Mouse (Mus musculus) lung, embryonic 15.5 days (tissue): Measurements from ENCODE around the gene Zcwpw1. TPM values are rescaled to one million over a fixed set of nuclear protein-coding genes. Genes with fewer than 3 reads are reported as not detected.
"Not testable (repeated sequence)": the region's sequence is repeated elsewhere in the genome, so short reads cannot be mapped to it uniquely, and the experiment has no call there.

Experiments
- ATAC-seq: fragments of 200-750 bp; cut with Nextera tagmentation; 2 replicates; pipeline ENCODE4 v1.8.0; 2017; ENCODE audit warnings: moderate number of reproducible peaks, borderline replicate concordance; ENCODE audit not compliant: low FRiP score, low TSS enrichment; ENCODE audit errors: extremely low read depth
- H3K27ac ChIP-seq: fragments of 300-500 bp; sonication (generic); 2 replicates; pipeline ENCODE4 v1.5.1; 2015; ENCODE audit warnings: moderate library complexity, mild to moderate bottlenecking, inconsistent platforms
- H3K27me3 ChIP-seq: fragments of 300-500 bp; sonication (generic); 2 replicates; pipeline ENCODE4 v1.6.1; 2015; ENCODE audit warnings: inconsistent platforms
- H3K36me3 ChIP-seq: fragments of 300-500 bp; sonication (generic); 2 replicates; pipeline ENCODE4 v1.6.1; 2015; ENCODE audit warnings: inconsistent platforms
- H3K4me1 ChIP-seq: fragments of 300-500 bp; sonication (generic); 2 replicates; pipeline ENCODE4 v1.6.1; 2015; ENCODE audit warnings: inconsistent platforms
- H3K4me2 ChIP-seq: fragments of 300-500 bp; sonication (generic); 2 replicates; pipeline ENCODE4 v1.6.1; 2015; ENCODE audit warnings: inconsistent platforms, mild to moderate bottlenecking, moderate library complexity
- H3K4me3 ChIP-seq: fragments of 300-500 bp; sonication (generic); 2 replicates; pipeline ENCODE4 v1.5.1; 2015; ENCODE audit warnings: mild to moderate bottlenecking, inconsistent platforms
- H3K9ac ChIP-seq: fragments of 300-500 bp; sonication (generic); 2 replicates; pipeline ENCODE4 v1.6.1; 2015; ENCODE audit warnings: inconsistent platforms
- H3K9me3 ChIP-seq: fragments of 300-500 bp; sonication (generic); 2 replicates; pipeline ENCODE4 v1.6.1; 2016; ENCODE audit warnings: inconsistent platforms
- WGBS: fragments of 180-500 bp; shearing (Covaris S2); methylation state at CpG from one replicate; pipeline ENCODE4 v1.1.7; 2015; 5-methylcytosine and 5-hydroxymethylcytosine counted together
- polyA plus RNA-seq: library from polyadenylated mRNA; unstranded; fragments of >200 nt; fragmentation: Nextera tagmentation; extraction: Ambion mirVana; gene quantifications from 2 replicates; pipeline ENCODE4 v1.2.1, GENCODE M21; 2015

Zcwpw1 gene
- polyA plus RNA-seq, 1 experiment from 2014 or later: 28.2 TPM

- H3K4me3 ChIP-seq, H3K27ac ChIP-seq, H3K27me3 ChIP-seq, H3K4me1 ChIP-seq, H3K9me3 ChIP-seq, H3K4me2 ChIP-seq, ATAC-seq, H3K36me3 ChIP-seq, H3K9ac ChIP-seq: not testable (repeated sequence)
- WGBS: 61% methylated on average over 2 of the region's 2 CpGs
Observed at GRCm38 (mm10) chr5:137857960-137858710, 70.5 kb downstream of the Zcwpw1 start, which contains the start of gene Pilrb1. Gene Pilrb1, minus strand, starts transcription at chr5:137858106.

DNA sequence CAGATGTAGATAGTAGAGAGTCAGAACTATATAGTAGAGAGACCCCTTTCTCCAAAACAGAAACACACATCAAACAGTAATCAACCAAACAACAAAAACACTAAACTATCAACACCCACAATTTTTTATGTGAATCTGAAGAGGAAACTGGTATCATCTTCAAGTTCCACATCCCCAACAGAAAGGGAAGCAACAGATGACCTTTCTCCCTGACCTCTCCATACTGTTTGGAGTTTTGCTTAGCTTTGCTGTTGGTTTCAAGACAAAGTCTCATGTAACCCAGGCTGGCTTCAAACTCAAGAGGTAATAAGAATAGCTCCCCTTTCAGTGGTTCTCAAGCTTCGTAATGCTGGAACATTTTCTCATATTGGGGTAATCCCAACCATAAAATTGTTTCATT, 76.4 kb downstream of the Zcwpw1 start:
- ATAC-seq, H3K4me2 ChIP-seq, H3K4me3 ChIP-seq, H3K9ac ChIP-seq, H3K36me3 ChIP-seq, H3K27ac ChIP-seq, H3K4me1 ChIP-seq, H3K27me3 ChIP-seq, H3K9me3 ChIP-seq: not testable (repeated sequence)
- 86% methylated on average over 1 of the region's 1 CpGs for WGBS

- peak; percentile 87; the same call in 1 of the 2 replicates for ATAC-seq
- 34% methylated on average over 2 of the region's 2 CpGs for WGBS
- not testable (repeated sequence) for H3K4me3 ChIP-seq, H3K36me3 ChIP-seq, H3K4me2 ChIP-seq, H3K9me3 ChIP-seq, H3K4me1 ChIP-seq, H3K27me3 ChIP-seq, H3K9ac ChIP-seq
- 0 out of 2 replicates have a peak overlapping the region, but pooled peaks have one; percentile 4 for H3K27ac ChIP-seq
Observed at GRCm38 (mm10) chr5:137868600-137868999, 81.0 kb downstream of the Zcwpw1 start.

- H3K4me3 ChIP-seq, H3K27ac ChIP-seq, H3K9me3 ChIP-seq, H3K27me3 ChIP-seq, H3K4me1 ChIP-seq, H3K4me2 ChIP-seq, ATAC-seq, H3K9ac ChIP-seq, H3K36me3 ChIP-seq: not testable (repeated sequence)
- WGBS: 50% methylated on average over 3 of the region's 3 CpGs
Observed at GRCm38 (mm10) chr5:137871644-137872380, 84.2 kb downstream of the Zcwpw1 start, which contains the start of gene Pilrb2. Gene Pilrb2, minus strand, starts transcription at chr5:137871815.

Other genes with a start within 250 kb of the Zcwpw1 start
- gene Actl6b, start 234.3 kb upstream of the Zcwpw1 start, polyA plus RNA-seq: 0.24 and 0.71 TPM in 2 replicates
- 0.31 and 0.40 TPM in 2 replicates for gene Tfr2, start 218.0 kb upstream of the Zcwpw1 start, polyA plus RNA-seq
- 31.6 and 32.8 TPM in 2 replicates for gene Mospd3, start 186.7 kb upstream of the Zcwpw1 start, polyA plus RNA-seq
- 130 TPM in 2 replicates for gene Pcolce, start 174.0 kb upstream of the Zcwpw1 start, polyA plus RNA-seq
- gene Fbxo24, start 158.8 kb upstream of the Zcwpw1 start, polyA plus RNA-seq: 0.08 and 0.21 TPM in 2 replicates
- gene Lrch4, start 158.7 kb upstream of the Zcwpw1 start, polyA plus RNA-seq: 35.7 and 37.1 TPM in 2 replicates
- 9.4 and 9.6 TPM in 2 replicates for gene Gm20605, start 158.6 kb upstream of the Zcwpw1 start, polyA plus RNA-seq
- 6.5 and 8.3 TPM in 2 replicates for gene Sap25, start 146.5 kb upstream of the Zcwpw1 start, polyA plus RNA-seq
- gene Irs3, start 142.1 kb upstream of the Zcwpw1 start, polyA plus RNA-seq: 0.06 TPM in 1 of 2 replicates, not detected in the other
- 15.5 and 16.7 TPM in 2 replicates for gene Agfg2, start 103.1 kb upstream of the Zcwpw1 start, polyA plus RNA-seq
- 1.6 and 1.8 TPM in 2 replicates for gene Nyap1, start 46.2 kb upstream of the Zcwpw1 start, polyA plus RNA-seq
- gene Tsc22d4, start 42.1 kb upstream of the Zcwpw1 start, polyA plus RNA-seq: 136 and 150 TPM in 2 replicates
- gene Ppp1r35, start 8.9 kb upstream of the Zcwpw1 start, polyA plus RNA-seq: 33.7 and 33.9 TPM in 2 replicates
- 11.5 and 12.3 TPM in 2 replicates for gene Mepce, start 143 bp upstream of the Zcwpw1 start, polyA plus RNA-seq
- gene Pilra, start 48.5 kb downstream of the Zcwpw1 start, polyA plus RNA-seq: 3.4 and 4.0 TPM in 2 replicates
- 0.76 and 0.78 TPM in 2 replicates for gene Pilrb1, start 70.3 kb downstream of the Zcwpw1 start, polyA plus RNA-seq
- gene Pilrb2, start 84.0 kb downstream of the Zcwpw1 start, polyA plus RNA-seq: 0.83 and 1.1 TPM in 2 replicates
- 0.33 and 0.37 TPM in 2 replicates for gene Cyp3a13, start 133.8 kb downstream of the Zcwpw1 start, polyA plus RNA-seq
- gene Gjc3, start 175.3 kb downstream of the Zcwpw1 start, polyA plus RNA-seq: 0.10 and 0.12 TPM in 2 replicates
- gene Azgp1, start 193.7 kb downstream of the Zcwpw1 start, polyA plus RNA-seq: 0.17 TPM in 1 of 2 replicates, not detected in the other
- not detected in 2 replicates for gene Smok3a, start 233.5 kb downstream of the Zcwpw1 start, polyA plus RNA-seq
- not detected in 2 replicates for gene Smok3b, start 233.6 kb downstream of the Zcwpw1 start, polyA plus RNA-seq